Mouse (Mus musculus) limb, embryonic 14.5 days (tissue): ENCODE measurements around the gene Cd160. TPM values are rescaled to one million over a fixed set of nuclear protein-coding genes. Genes with fewer than 3 reads are reported as not detected.

Experiments
- ATAC-seq: fragments of 200-750 bp; cut with Nextera tagmentation; 2 replicates; pipeline ENCODE4 v1.8.0; 2017; ENCODE audit warnings: low read depth, moderate number of reproducible peaks, moderate TSS enrichment; ENCODE audit not compliant: low FRiP score
- DNase-seq: peaks from one replicate; pipeline ENCODE4 v3.0.0-alpha.2; 2015; ENCODE audit warnings: low spot score
- H3K27ac ChIP-seq: fragments of 300-500 bp; sonication (generic); replicated peaks from 2 replicates; pipeline ENCODE4 v1.5.1; 2014; ENCODE audit warnings: low read depth, mild to moderate bottlenecking, low read length, moderate library complexity, mixed read lengths
- H3K27me3 ChIP-seq: fragments of 300-500 bp; sonication (generic); 2 replicates; pipeline ENCODE4 v1.6.1; 2014; ENCODE audit warnings: low read length, mixed read lengths; ENCODE audit not compliant: control insufficient read depth, insufficient read depth
- H3K36me3 ChIP-seq: fragments of 300-500 bp; sonication (generic); 2 replicates; pipeline ENCODE4 v1.6.1; 2014; ENCODE audit warnings: mild to moderate bottlenecking, low read length, moderate library complexity, mixed read lengths; ENCODE audit not compliant: control insufficient read depth, insufficient read depth
- H3K4me1 ChIP-seq: fragments of 300-500 bp; sonication (generic); 2 replicates; pipeline ENCODE4 v1.6.1; 2014; ENCODE audit warnings: antibody characterized with exemption, low read length, mixed read lengths; ENCODE audit not compliant: control insufficient read depth, insufficient read depth
- H3K4me2 ChIP-seq: fragments of 300-500 bp; sonication (generic); replicated peaks from 2 replicates; pipeline ENCODE4 v1.6.1; 2014; ENCODE audit warnings: low read depth, mild to moderate bottlenecking, low read length, moderate library complexity; ENCODE audit not compliant: severe bottlenecking
- H3K4me3 ChIP-seq: fragments of 300-500 bp; sonication (generic); replicated peaks from 2 replicates; pipeline ENCODE4 v1.5.1; 2014; ENCODE audit warnings: low read length
- H3K9ac ChIP-seq: fragments of 300-500 bp; sonication (generic); 2 replicates; pipeline ENCODE4 v1.6.1; 2014; ENCODE audit warnings: mild to moderate bottlenecking, low read depth, low read length, moderate library complexity; ENCODE audit not compliant: severe bottlenecking
- H3K9me3 ChIP-seq: fragments of 300-500 bp; sonication (generic); 2 replicates; pipeline ENCODE4 v1.6.1; 2016; ENCODE audit warnings: low read length; ENCODE audit not compliant: control insufficient read depth
- POLR2A ChIP-seq: fragments of 200-500 bp; IDR thresholded peaks from 2 replicates; pipeline ENCODE4 v1.8.0; 2012; ENCODE audit warnings: inconsistent platforms, mild to moderate bottlenecking, moderate library complexity, borderline replicate concordance; ENCODE audit not compliant: insufficient read depth, insufficient read length; ENCODE audit errors: extremely low read depth
- WGBS: fragments of 180-500 bp; shearing (Covaris S2); extraction: QIAGEN DNeasy Blood & Tissue Kit; methylation state at CpG from one replicate; pipeline ENCODE4 v1.1.7; 2014; 5-methylcytosine and 5-hydroxymethylcytosine counted together
- polyA plus RNA-seq, 2 experiments: library from polyadenylated mRNA; depleted of rRNA in 1 of 2; stranded (reverse) in 1 of 2; unstranded in 1 of 2; fragments of >200 nt; fragmentation: Nextera tagmentation in 1 of 2; extraction: Ambion mirVana in 1 of 2; gene quantifications; 2 replicates each; pipeline versions ENCODE4 v1.2.1 to v1.2.3; 2012 to 2014

Gene Cd160
- polyA plus RNA-seq, 2 experiments, result 0.09 to 0.23 TPM

GRCm38 (mm10) chr3:96829856-96830255 lies 705 bp upstream of the Cd160 start:
- H3K27me3 ChIP-seq, result no peaks in the 10 kb centered on the region
- WGBS, result 77% methylated on average over 10 of the region's 10 CpGs

GRCm38 (mm10) chr3:96828308-96828864 lies 765 bp downstream of the Cd160 start:
- Histone ChIP-seq H3K27ac (no peak overlapping the region), H3K4me3 (no peak overlapping the region), H3K9me3 (no peaks in the 10 kb centered on the region), H3K9ac (no peak overlapping the region), H3K36me3 (no peaks in the 10 kb centered on the region), H3K4me2 (no peak overlapping the region), H3K27me3 (no peaks in the 10 kb centered on the region), H3K4me1 (no peaks in the 10 kb centered on the region)
- TF ChIP-seq POLR2A, result no peak
- WGBS, result 35% methylated on average over 15 of the region's 15 CpGs
- ATAC-seq (no peak), DNase-seq (no peak)

More at GRCm38 (mm10) chr3:96829856-96830255, 705 bp upstream of the Cd160 start:
- Histone ChIP-seq H3K36me3 (no peaks in the 10 kb centered on the region), H3K9ac (no peak overlapping the region), H3K27ac (no peak overlapping the region), H3K4me2 (no peak overlapping the region), H3K4me1 (no peaks in the 10 kb centered on the region), H3K4me3 (no peak overlapping the region), H3K9me3 (no peaks in the 10 kb centered on the region)
- ATAC-seq (no peak), DNase-seq (no peak)
- TF ChIP-seq POLR2A, result no peak

GRCm38 (mm10) chr3:96825261-96825660 lies 3.9 kb downstream of the Cd160 start:
- no peaks in the 10 kb centered on the region for H3K36me3 ChIP-seq
- no peak overlapping the region for H3K27ac ChIP-seq
- no peaks in the 10 kb centered on the region for H3K27me3 ChIP-seq
- no peak overlapping the region for H3K9ac ChIP-seq
- WGBS, result 40% methylated on average over 11 of the region's 11 CpGs
- TF ChIP-seq POLR2A, result no peak
- no peak overlapping the region for H3K4me2 ChIP-seq
- no peak for DNase-seq
- H3K9me3 ChIP-seq, result no peaks in the 10 kb centered on the region
- no peak for ATAC-seq
- no peaks in the 10 kb centered on the region for H3K4me1 ChIP-seq
- no peak overlapping the region for H3K4me3 ChIP-seq

GRCm38 (mm10) chr3:96824614-96825013 lies 4.5 kb downstream of the Cd160 start:
- Histone ChIP-seq H3K36me3 (no peaks in the 10 kb centered on the region), H3K9ac (no peak overlapping the region), H3K27me3 (no peaks in the 10 kb centered on the region), H3K4me3 (no peak overlapping the region), H3K9me3 (no peaks in the 10 kb centered on the region), H3K4me1 (no peaks in the 10 kb centered on the region), H3K27ac (no peak overlapping the region), H3K4me2 (no peak overlapping the region)
- WGBS, result 66% methylated on average over 12 of the region's 12 CpGs
- ATAC-seq (no peak), DNase-seq (no peak)
- TF ChIP-seq POLR2A, result no peak

GRCm38 (mm10) chr3:96823701-96824100 lies 5.5 kb downstream of the Cd160 start:
- no peak overlapping the region for H3K9ac ChIP-seq
- ATAC-seq (no peak), DNase-seq (no peak)
- no peaks in the 10 kb centered on the region for H3K9me3 ChIP-seq
- H3K4me1 ChIP-seq, result no peaks in the 10 kb centered on the region
- no peak overlapping the region for H3K27ac ChIP-seq
- H3K4me3 ChIP-seq, result no peak overlapping the region
- H3K36me3 ChIP-seq, result no peaks in the 10 kb centered on the region
- no peak overlapping the region for H3K4me2 ChIP-seq
- no peak for TF ChIP-seq POLR2A
- no peaks in the 10 kb centered on the region for H3K27me3 ChIP-seq
- WGBS, result 27% methylated on average over 3 of the region's 3 CpGs

- Histone ChIP-seq H3K4me1 (no peaks in the 10 kb centered on the region), H3K9ac (no peak overlapping the region), H3K9me3 (no peaks in the 10 kb centered on the region), H3K27ac (no peak overlapping the region), H3K36me3 (no peaks in the 10 kb centered on the region), H3K4me2 (no peak overlapping the region), H3K4me3 (no peak overlapping the region), H3K27me3 (no peaks in the 10 kb centered on the region)
- no peak for ATAC-seq
- TF ChIP-seq POLR2A, result no peak
- no peak for DNase-seq
- WGBS, result 96% methylated on average over 4 of the region's 4 CpGs
These were observed 7.6 kb downstream of the Cd160 start for GRCm38 (mm10) chr3:96821581-96821980.
